Mouse (Mus musculus) erythroblast, embryonic 14.5 days (primary cell): Measurements from ENCODE around the gene Vamp2.

Source experiments
- GATA1 ChIP-seq: IDR thresholded peaks from 2 replicates; pipeline ENCODE4 v1.6.1; 2012; ENCODE audit warnings: low read length, inconsistent platforms, mixed read lengths
- TAL1 ChIP-seq: IDR thresholded peaks from 3 replicates; pipeline ENCODE4 v1.6.1; 2012; ENCODE audit warnings: low read length, inconsistent platforms, mixed read lengths

DNA sequence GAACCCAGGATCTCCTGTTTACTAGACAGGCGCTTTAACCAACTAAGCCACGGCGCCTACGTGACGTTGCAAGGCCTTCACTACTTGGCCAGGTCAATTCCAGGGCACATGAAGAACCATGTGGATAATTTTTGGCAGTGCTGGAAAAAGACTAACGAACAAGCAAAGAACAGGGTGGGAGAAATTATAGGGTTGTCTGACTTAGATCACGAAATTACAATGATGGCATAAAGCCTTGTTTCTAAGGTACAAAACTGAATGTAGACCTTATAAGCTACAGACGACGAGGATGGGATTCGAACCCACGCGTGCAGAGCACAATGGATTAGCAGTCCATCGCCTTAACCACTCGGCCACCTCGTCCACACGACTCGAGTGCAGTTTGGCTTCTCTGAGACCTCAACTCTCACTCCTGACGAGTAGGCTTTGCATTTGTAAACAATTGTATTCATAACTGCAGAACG is 25.5 kb upstream of the Vamp2 start:
- TF ChIP-seq GATA1 (no peak), TAL1 (no peak)
